Mouse (Mus musculus) embryonic facial prominence, embryonic 12.5 days (tissue): ENCODE results near the gene Izumo1r. TPM values are rescaled to one million over a fixed set of nuclear protein-coding genes. Genes with fewer than 3 reads are reported as not detected.

Experiments used
- ATAC-seq: fragments of 200-750 bp; cut with Nextera tagmentation; 2 replicates; pipeline ENCODE4 v1.8.0; 2017; ENCODE audit not compliant: insufficient number of reproducible peaks, insufficient read depth, low FRiP score, low TSS enrichment
- H3K27ac ChIP-seq: fragments of 300-500 bp; sonication (generic); 2 replicates; pipeline ENCODE4 v1.5.1; 2016; ENCODE audit warnings: mild to moderate bottlenecking
- H3K27me3 ChIP-seq: fragments of 300-500 bp; sonication (generic); 2 replicates; pipeline ENCODE4 v1.6.1; 2016; ENCODE audit warnings: mild to moderate bottlenecking, moderate library complexity
- H3K36me3 ChIP-seq: fragments of 300-500 bp; sonication (generic); 2 replicates; pipeline ENCODE4 v1.6.1; 2016; ENCODE audit warnings: mild to moderate bottlenecking
- H3K4me1 ChIP-seq: fragments of 300-500 bp; sonication (generic); 2 replicates; pipeline ENCODE4 v1.6.1; 2016
- H3K4me2 ChIP-seq: fragments of 300-500 bp; sonication (generic); replicated peaks from 2 replicates; pipeline ENCODE4 v1.6.1; 2016; ENCODE audit warnings: mild to moderate bottlenecking, moderate library complexity
- H3K4me3 ChIP-seq: fragments of 300-500 bp; sonication (generic); 2 replicates; pipeline ENCODE4 v1.5.1; 2016; ENCODE audit warnings: mild to moderate bottlenecking
- H3K9ac ChIP-seq: fragments of 300-500 bp; sonication (generic); 2 replicates; pipeline ENCODE4 v1.6.1; 2016; ENCODE audit warnings: mild to moderate bottlenecking, moderate library complexity
- H3K9me3 ChIP-seq: fragments of 300-500 bp; sonication (generic); 2 replicates; pipeline ENCODE4 v1.6.1; 2016; ENCODE audit warnings: mild to moderate bottlenecking, moderate library complexity
- WGBS: fragments of 180-500 bp; shearing (Covaris S2); methylation state at CpG from one replicate; pipeline ENCODE4 v1.1.7; 2016; 5-methylcytosine and 5-hydroxymethylcytosine counted together
- polyA plus RNA-seq: library from polyadenylated mRNA; unstranded; fragments of >200 nt; fragmentation: Nextera tagmentation; extraction: Ambion mirVana; gene quantifications from 2 replicates; pipeline ENCODE4 v1.2.1, GENCODE M21; 2016

The Izumo1r gene
- polyA plus RNA-seq, 1 experiment from 2014 or later = 0.29 TPM

GRCm38 (mm10) chr9:14859868-14860639 is 43.7 kb downstream of the Izumo1r start, which contains the start of gene Gpr83:
Gene Gpr83, plus strand, starts transcription at chr9:14860210.
- Histone ChIP-seq H3K27me3 (peaks cover 51% of the 10 kb centered on the region), H3K4me2 (peak within 1 kb of the TSS; percentile 70), H3K9ac (peak within 1 kb of the TSS; percentile 38; the same call in 1 of the 2 replicates), H3K27ac (no peak within 1 kb of the TSS), H3K4me3 (peak within 1 kb of the TSS; percentile 39), H3K36me3 (no peaks in the 10 kb centered on the region), H3K4me1 (peaks cover 3% of the 10 kb centered on the region; the same call in 1 of the 2 replicates), H3K9me3 (no peaks in the 10 kb centered on the region)
- ATAC-seq = peak; percentile 76
- 3% methylated on average over 47 of the region's 47 CpGs for WGBS

- H3K27me3 ChIP-seq = peaks cover 51% of the 10 kb centered on the region
- H3K9ac ChIP-seq = no peak overlapping the region
- H3K36me3 ChIP-seq = no peaks in the 10 kb centered on the region
- no peak overlapping the region for H3K4me3 ChIP-seq
- H3K9me3 ChIP-seq = no peaks in the 10 kb centered on the region
- H3K4me2 ChIP-seq = no peak overlapping the region
- ATAC-seq = no peak
- H3K4me1 ChIP-seq = peaks cover 3% of the 10 kb centered on the region; the same call in 1 of the 2 replicates
- WGBS = 83% methylated on average over 3 of the region's 3 CpGs
- H3K27ac ChIP-seq = no peak overlapping the region
Measured at GRCm38 (mm10) chr9:14858782-14859181, 45.0 kb downstream of the Izumo1r start.

GRCm38 (mm10) chr9:14858170-14858706 is 45.5 kb downstream of the Izumo1r start:
- Histone ChIP-seq H3K9me3 (no peaks in the 10 kb centered on the region), H3K27ac (no peak overlapping the region), H3K4me3 (no peak overlapping the region), H3K9ac (no peak overlapping the region), H3K4me1 (peaks cover 3% of the 10 kb centered on the region; the same call in 1 of the 2 replicates), H3K36me3 (no peaks in the 10 kb centered on the region), H3K27me3 (peaks cover 51% of the 10 kb centered on the region), H3K4me2 (no peak overlapping the region)
- WGBS = 67% methylated on average over 7 of the region's 7 CpGs
- ATAC-seq = no peak

DNA sequence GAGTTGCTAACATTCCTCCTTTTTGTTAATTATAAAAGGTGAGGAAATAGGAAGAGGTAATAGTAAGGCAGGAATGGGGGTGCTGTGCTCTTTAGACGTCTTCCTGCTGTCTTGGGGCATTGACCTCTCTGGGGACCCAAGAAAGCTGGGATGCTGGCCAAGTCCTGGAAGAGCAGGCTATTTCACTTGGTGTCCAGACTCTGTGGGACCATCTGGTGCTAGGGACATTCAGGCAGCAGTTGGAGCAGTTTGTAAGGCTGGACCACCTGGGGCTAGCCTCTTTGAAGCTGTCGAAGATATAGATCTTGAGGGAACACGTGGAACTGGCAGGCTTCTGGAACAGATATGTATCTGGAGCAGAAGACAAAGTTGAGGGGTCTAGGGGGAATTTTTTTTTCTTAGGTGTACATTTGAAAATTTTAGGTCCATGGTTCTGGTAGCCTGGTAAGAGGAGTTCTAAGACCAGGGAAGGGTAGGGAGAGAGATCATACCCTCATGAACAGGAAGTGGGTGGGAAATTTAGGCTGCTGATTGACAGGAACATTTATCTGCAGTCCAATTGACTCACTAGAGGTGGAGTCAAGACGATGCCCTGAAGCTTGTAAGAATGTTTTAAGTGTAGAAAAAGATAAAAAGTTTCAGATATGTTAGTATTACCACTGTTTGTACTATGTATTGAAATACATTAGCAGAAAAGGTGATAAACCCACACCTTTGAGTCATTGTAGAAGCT is 46.7 kb downstream of the Izumo1r start:
- peaks cover 3% of the 10 kb centered on the region; the same call in 1 of the 2 replicates for H3K4me1 ChIP-seq
- no peaks in the 10 kb centered on the region for H3K9me3 ChIP-seq
- H3K9ac ChIP-seq = no peak overlapping the region
- no peak overlapping the region for H3K4me2 ChIP-seq
- no peak for ATAC-seq
- peaks cover 42% of the 10 kb centered on the region for H3K27me3 ChIP-seq
- H3K27ac ChIP-seq = no peak overlapping the region
- no peaks in the 10 kb centered on the region for H3K36me3 ChIP-seq
- H3K4me3 ChIP-seq = no peak overlapping the region
- 54% methylated on average over 4 of the region's 4 CpGs for WGBS

- Histone ChIP-seq H3K9ac (no peak overlapping the region), H3K4me2 (no peak overlapping the region), H3K4me1 (no peaks in the 10 kb centered on the region; the same call in 1 of the 2 replicates), H3K4me3 (no peak overlapping the region), H3K9me3 (no peaks in the 10 kb centered on the region), H3K27me3 (peaks cover 18% of the 10 kb centered on the region), H3K36me3 (no peaks in the 10 kb centered on the region), H3K27ac (no peak overlapping the region)
- 50% methylated on average over 4 of the region's 4 CpGs for WGBS
- no peak for ATAC-seq
Measured at GRCm38 (mm10) chr9:14854585-14854984, 49.2 kb downstream of the Izumo1r start.

DNA sequence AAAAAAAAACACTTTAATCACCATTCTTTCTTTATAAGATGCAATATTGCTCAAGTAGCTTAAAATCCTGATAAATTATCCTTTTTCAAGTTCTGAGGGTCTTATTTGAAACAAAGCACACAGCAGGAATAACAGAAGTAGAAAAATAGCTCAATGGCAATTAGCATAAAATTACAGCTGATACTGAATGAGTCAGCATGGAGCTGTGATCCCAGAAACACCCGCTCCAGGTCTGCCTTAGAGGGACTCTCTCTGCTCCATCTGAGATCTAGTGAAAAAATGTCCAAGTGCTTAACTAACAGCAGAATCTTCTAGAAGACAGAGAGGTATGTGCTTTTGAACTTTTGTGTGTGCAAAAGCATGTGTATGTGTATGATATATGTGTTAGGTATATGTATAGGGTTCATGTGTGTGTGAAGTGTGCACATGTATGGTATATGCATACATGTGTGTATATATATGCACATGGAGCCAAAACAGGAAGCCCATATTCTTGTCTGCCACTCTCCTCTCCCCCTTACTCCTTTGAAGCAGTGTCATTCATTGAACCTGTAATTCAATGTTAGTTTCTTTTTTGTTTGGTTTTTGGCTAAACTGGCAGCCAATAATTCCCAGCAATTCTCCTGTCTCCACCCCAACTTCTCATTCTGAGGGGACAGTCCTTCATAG is 55.3 kb downstream of the Izumo1r start:
- no peak for ATAC-seq
- Histone ChIP-seq H3K9me3 (no peaks in the 10 kb centered on the region), H3K4me2 (no peak overlapping the region), H3K4me1 (no peaks in the 10 kb centered on the region), H3K9ac (no peak overlapping the region), H3K36me3 (no peaks in the 10 kb centered on the region), H3K27me3 (no peaks in the 10 kb centered on the region), H3K27ac (no peak overlapping the region), H3K4me3 (no peak overlapping the region)
- WGBS = 73% methylated on average over 1 of the region's 1 CpGs

- H3K4me2 ChIP-seq = no peak overlapping the region
- no peaks in the 10 kb centered on the region for H3K36me3 ChIP-seq
- H3K4me3 ChIP-seq = no peak overlapping the region
- H3K27ac ChIP-seq = no peak overlapping the region
- WGBS = 44% methylated on average over 5 of the region's 5 CpGs
- no peaks in the 10 kb centered on the region for H3K4me1 ChIP-seq
- H3K9ac ChIP-seq = no peak overlapping the region
- no peak for ATAC-seq
- H3K27me3 ChIP-seq = no peaks in the 10 kb centered on the region
- no peaks in the 10 kb centered on the region for H3K9me3 ChIP-seq
Measured at GRCm38 (mm10) chr9:14846428-14846827, 57.3 kb downstream of the Izumo1r start.

- H3K4me1 ChIP-seq = 0 out of 2 replicates have a peak, but pooled peaks cover 3% of the 10 kb centered on the region
- no peak overlapping the region for H3K27ac ChIP-seq
- no peak for ATAC-seq
- H3K4me2 ChIP-seq = no peak overlapping the region
- H3K36me3 ChIP-seq = no peaks in the 10 kb centered on the region
- WGBS = 91% methylated on average over 3 of the region's 3 CpGs
- no peaks in the 10 kb centered on the region for H3K27me3 ChIP-seq
- H3K9ac ChIP-seq = no peak overlapping the region
- H3K9me3 ChIP-seq = no peaks in the 10 kb centered on the region
- no peak overlapping the region for H3K4me3 ChIP-seq
Measured at GRCm38 (mm10) chr9:14843901-14844300, 59.8 kb downstream of the Izumo1r start.

DNA sequence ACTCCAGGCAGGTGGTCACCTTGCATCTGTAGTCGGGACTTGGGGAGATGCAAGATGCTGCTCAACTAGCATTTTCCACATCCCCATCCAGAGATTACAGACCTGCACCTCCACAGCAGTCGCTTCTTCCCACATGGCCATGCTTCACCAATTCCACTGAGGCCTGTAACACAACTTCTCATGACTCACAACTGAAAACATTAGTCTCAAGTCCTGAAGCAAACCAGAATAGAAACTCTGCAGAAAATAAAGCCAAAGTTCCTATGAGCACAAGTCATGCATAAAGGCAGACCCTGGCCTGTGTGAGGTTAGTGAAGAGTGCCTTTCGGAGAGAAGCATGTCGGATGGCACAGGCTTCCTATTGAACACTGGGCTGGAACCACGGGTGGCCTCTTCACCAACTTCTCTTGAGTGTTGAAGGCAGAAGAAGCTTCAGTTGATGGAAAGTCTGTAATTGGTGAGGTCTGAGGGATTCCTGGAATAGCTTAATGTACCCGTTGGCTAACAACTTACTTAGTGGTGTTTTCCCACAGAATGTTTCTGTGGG is 60.4 kb downstream of the Izumo1r start:
- no peak for ATAC-seq
- 88% methylated on average over 6 of the region's 6 CpGs for WGBS
- no peaks in the 10 kb centered on the region for H3K9me3 ChIP-seq

DNA sequence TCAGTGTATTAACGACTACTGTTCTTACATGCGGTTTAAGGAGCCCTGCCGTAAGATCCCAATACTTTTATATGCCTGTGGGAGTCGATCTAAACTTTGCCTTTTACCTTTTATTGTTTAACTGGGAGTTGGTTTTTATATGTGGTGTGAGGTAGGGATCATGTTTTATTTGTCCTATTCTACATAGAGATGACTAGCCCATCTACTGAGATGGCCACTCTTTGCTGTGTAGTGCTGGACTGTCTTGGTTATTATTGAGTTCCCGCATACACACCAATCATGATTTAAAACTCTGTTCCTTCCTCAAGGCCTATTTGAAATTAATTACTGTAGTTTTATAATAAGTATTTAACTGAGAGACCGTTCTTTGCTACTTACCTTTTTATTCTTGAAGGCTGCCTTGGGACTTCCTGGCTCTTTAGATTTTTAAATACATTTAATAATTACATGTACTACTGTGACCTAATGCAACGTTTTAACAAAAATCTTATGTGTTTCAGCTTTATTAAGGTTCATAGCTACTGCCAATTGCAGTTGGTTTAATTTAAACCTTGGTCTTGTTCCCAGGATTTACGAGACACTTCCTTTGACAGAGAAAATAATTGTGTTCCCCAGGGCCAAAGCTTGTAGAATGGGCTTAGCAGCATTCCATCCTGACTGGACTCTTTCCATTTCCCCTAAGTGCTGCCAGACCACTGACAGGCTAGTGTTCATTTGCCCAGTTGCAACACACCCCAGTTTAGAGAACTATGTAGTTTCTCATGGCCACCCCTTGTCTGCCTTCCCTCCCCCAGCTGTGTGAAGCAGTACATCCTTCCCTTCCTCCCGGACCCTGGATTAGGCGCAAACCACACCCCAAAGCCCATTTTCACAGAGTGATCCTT is 61.6 kb downstream of the Izumo1r start:
- no peak overlapping the region for H3K27ac ChIP-seq
- H3K4me3 ChIP-seq = no peak overlapping the region
- H3K9me3 ChIP-seq = no peaks in the 10 kb centered on the region
- H3K9ac ChIP-seq = no peak overlapping the region
- 80% methylated on average over 10 of the region's 10 CpGs for WGBS
- H3K36me3 ChIP-seq = no peaks in the 10 kb centered on the region
- H3K4me1 ChIP-seq = 0 out of 2 replicates have a peak, but pooled peaks cover 3% of the 10 kb centered on the region
- no peak for ATAC-seq
- H3K27me3 ChIP-seq = no peaks in the 10 kb centered on the region
- no peak overlapping the region for H3K4me2 ChIP-seq

More for the DNA sequence above, 60.4 kb downstream of the Izumo1r start:
- H3K4me2 ChIP-seq = no peak overlapping the region
- 0 out of 2 replicates have a peak, but pooled peaks cover 3% of the 10 kb centered on the region for H3K4me1 ChIP-seq
- H3K27ac ChIP-seq = no peak overlapping the region
- H3K36me3 ChIP-seq = no peaks in the 10 kb centered on the region
- H3K27me3 ChIP-seq = no peaks in the 10 kb centered on the region
- H3K4me3 ChIP-seq = no peak overlapping the region
- no peak overlapping the region for H3K9ac ChIP-seq
